Mouse (Mus musculus) midbrain, embryonic 15.5 days (tissue): ENCODE measurements around the gene Actr1a. TPM values are rescaled to one million over a fixed set of nuclear protein-coding genes. Genes with fewer than 3 reads are reported as not detected.
A peak's percentile ranks its signal among the peaks of the same experiment; 100 is the strongest.

Experiments used
- ATAC-seq: fragments of 200-750 bp; cut with Nextera tagmentation; replicated peaks from 2 replicates; pipeline ENCODE4 v1.8.0; 2017; ENCODE audit warnings: moderate TSS enrichment
- H3K27ac ChIP-seq: fragments of 300-500 bp; sonication (generic); 2 replicates; pipeline ENCODE4 v1.5.1; 2015; ENCODE audit warnings: mild to moderate bottlenecking, inconsistent platforms
- H3K27me3 ChIP-seq: fragments of 300-500 bp; sonication (generic); replicated peaks from 2 replicates; pipeline ENCODE4 v1.6.1; 2015; ENCODE audit warnings: inconsistent platforms
- H3K36me3 ChIP-seq: fragments of 300-500 bp; sonication (generic); replicated peaks from 2 replicates; pipeline ENCODE4 v1.6.1; 2015; ENCODE audit warnings: inconsistent platforms
- H3K4me1 ChIP-seq: fragments of 300-500 bp; sonication (generic); 2 replicates; pipeline ENCODE4 v1.6.1; 2015; ENCODE audit warnings: inconsistent platforms
- H3K4me2 ChIP-seq: fragments of 300-500 bp; sonication (generic); 2 replicates; pipeline ENCODE4 v1.6.1; 2015; ENCODE audit warnings: inconsistent platforms, mild to moderate bottlenecking, moderate library complexity
- H3K4me3 ChIP-seq: fragments of 300-500 bp; sonication (generic); 2 replicates; pipeline ENCODE4 v1.5.1; 2015; ENCODE audit warnings: mild to moderate bottlenecking, inconsistent platforms
- H3K9ac ChIP-seq: fragments of 300-500 bp; sonication (generic); 2 replicates; pipeline ENCODE4 v1.6.1; 2015; ENCODE audit warnings: mild to moderate bottlenecking, inconsistent platforms
- H3K9me3 ChIP-seq: fragments of 300-500 bp; sonication (generic); 2 replicates; pipeline ENCODE4 v1.6.1; 2016; ENCODE audit warnings: inconsistent platforms
- WGBS: fragments of 180-500 bp; shearing (Covaris S2); methylation state at CpG from one replicate; pipeline ENCODE4 v1.1.7; 2015; ENCODE audit warnings: mixed read lengths; 5-methylcytosine and 5-hydroxymethylcytosine counted together
- microRNA counts: library from miRNA; unstranded; fragments of <30 nt; microRNA quantifications from one replicate; lab custom pipeline; 2016
- microRNA-seq: library from miRNA; unstranded; fragments of <30 nt; microRNA quantifications from one replicate; pipeline ENCODE4, GENCODE M21; 2016
- polyA plus RNA-seq: library from polyadenylated mRNA; unstranded; fragments of >200 nt; fragmentation: Nextera tagmentation; extraction: Ambion mirVana; gene quantifications from 2 replicates; pipeline ENCODE4 v1.2.1, GENCODE M21; 2015

Actr1a gene
- polyA plus RNA-seq, 1 experiment from 2014 or later = 399 TPM

- Histone ChIP-seq H3K36me3 (peaks cover 16% of the 10 kb centered on the region; the same call in 1 of the 2 replicates), H3K9ac (peak overlapping the region; percentile 62), H3K27me3 (no peaks in the 10 kb centered on the region), H3K4me3 (peak overlapping the region; percentile 60), H3K9me3 (no peaks in the 10 kb centered on the region), H3K4me1 (peaks cover 54% of the 10 kb centered on the region), H3K27ac (peak overlapping the region; percentile 97), H3K4me2 (peak overlapping the region; percentile 93)
- peak; percentile 7 for ATAC-seq
- under 1% methylated on average over 54 of the region's 54 CpGs for WGBS
Observed at GRCm38 (mm10) chr19:46329031-46329641, 66.4 kb downstream of the Actr1a start.

DNA sequence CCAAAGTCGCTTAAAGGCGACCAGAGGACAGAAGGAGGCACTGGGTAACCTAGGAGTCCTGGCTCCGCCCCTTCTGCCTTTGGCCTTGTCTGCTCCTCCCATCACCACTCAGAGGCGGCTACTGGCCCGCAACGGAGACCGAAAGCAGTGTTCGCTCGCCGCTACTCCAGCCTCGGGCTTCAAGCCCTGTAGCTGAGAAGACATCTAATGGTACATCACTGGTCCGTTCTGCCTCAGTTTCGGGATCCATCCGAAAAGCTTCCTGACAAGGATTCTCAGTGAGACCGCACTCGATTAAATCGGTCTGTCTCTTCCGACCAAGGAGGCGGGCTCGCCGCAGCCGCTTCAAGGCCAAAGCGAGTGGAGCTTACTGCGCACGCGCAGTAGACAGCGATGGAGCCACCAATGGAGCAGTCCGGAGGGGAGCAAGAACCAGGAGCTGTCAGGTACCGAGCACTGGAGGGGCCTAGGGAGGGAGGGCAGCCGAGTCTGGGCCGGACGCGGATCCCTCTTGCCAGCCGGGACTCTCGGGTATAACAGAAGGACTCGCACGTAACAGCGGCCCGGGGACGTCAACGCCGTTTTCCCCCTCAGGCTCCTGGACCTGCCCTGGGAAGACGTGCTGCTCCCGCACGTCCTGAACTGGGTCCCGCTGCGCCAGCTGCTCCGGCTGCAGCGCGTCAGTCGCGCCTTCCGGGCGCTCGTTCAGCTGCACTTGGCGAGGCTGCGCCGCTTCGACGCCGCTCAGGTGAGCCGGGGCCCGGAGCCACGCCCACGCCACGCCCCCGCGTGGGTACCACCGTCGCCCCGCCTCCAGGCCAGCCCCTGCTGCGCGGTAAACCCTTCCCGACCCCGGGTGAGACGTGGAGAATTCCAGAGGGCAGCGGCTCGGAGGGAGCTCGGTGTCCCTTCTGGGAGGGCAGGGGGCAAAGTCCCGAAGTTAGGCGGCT, 67.2 kb downstream of the Actr1a start, which contains the start of gene Fbxl15:
Fbxl15 (plus strand) TSS at position 104 of the 950 bp plus-strand sequence.
- H3K27ac ChIP-seq = peak within 1 kb of the TSS; percentile 97
- H3K4me3 ChIP-seq = peak within 1 kb of the TSS; percentile 60
- H3K4me1 ChIP-seq = peaks cover 62% of the 10 kb centered on the region
- H3K27me3 ChIP-seq = no peaks in the 10 kb centered on the region
- H3K36me3 ChIP-seq = peaks cover 16% of the 10 kb centered on the region; the same call in 1 of the 2 replicates
- under 1% methylated on average over 81 of the region's 81 CpGs for WGBS
- peak within 1 kb of the TSS; percentile 93 for H3K4me2 ChIP-seq
- peak within 1 kb of the TSS; percentile 62 for H3K9ac ChIP-seq
- peak; percentile 88 for ATAC-seq
- no peaks in the 10 kb centered on the region for H3K9me3 ChIP-seq

GRCm38 (mm10) chr19:46327531-46328064, 68.0 kb downstream of the Actr1a start:
- H3K9ac ChIP-seq = peak overlapping the region; percentile 62
- H3K4me1 ChIP-seq = peaks cover 65% of the 10 kb centered on the region
- peak overlapping the region; percentile 60 for H3K4me3 ChIP-seq
- H3K9me3 ChIP-seq = no peaks in the 10 kb centered on the region
- H3K27me3 ChIP-seq = no peaks in the 10 kb centered on the region
- peaks cover 16% of the 10 kb centered on the region; the same call in 1 of the 2 replicates for H3K36me3 ChIP-seq
- ATAC-seq = peak; percentile 0; the same call in 1 of the 2 replicates
- 31% methylated on average over 14 of the region's 14 CpGs for WGBS
- peak overlapping the region; percentile 97 for H3K27ac ChIP-seq
- H3K4me2 ChIP-seq = peak overlapping the region; percentile 93

MicroRNAs encoded within 50 kb of the gene (microRNA counts, 519-probe panel; counts per million panel counts)
- 2,382 counts per million, percentile 42 among the panel's probes with 10 or more counts for microRNA mmu-miR-146b (lab: Ali Mortazavi, UCI)

Small RNA genes within 50 kb of the gene (microRNA-seq; reads per million reads assigned to microRNA genes)
- gene Mir146b = 2.6 reads per million, percentile 11 among the genes with 10 or more reads in this experiment

Other genes starting within 250 kb of the Actr1a start
- gene Pitx3, start 247.4 kb downstream of the Actr1a start, polyA plus RNA-seq = 4.5 and 6.2 TPM in 2 replicates
- gene Gbf1, start 243.2 kb downstream of the Actr1a start, polyA plus RNA-seq = 79.0 and 83.0 TPM in 2 replicates
- 2.3 and 2.7 TPM in 2 replicates for gene Nfkb2, start 91.4 kb downstream of the Actr1a start, polyA plus RNA-seq
- 146 and 148 TPM in 2 replicates for gene Psd, start 68.6 kb downstream of the Actr1a start, polyA plus RNA-seq
- 48.2 and 54.8 TPM in 2 replicates for gene Fbxl15, start 67.6 kb downstream of the Actr1a start, polyA plus RNA-seq
- gene Cuedc2, start 57.0 kb downstream of the Actr1a start, polyA plus RNA-seq = 340 and 347 TPM in 2 replicates
- gene Mfsd13a, start 54.6 kb downstream of the Actr1a start, polyA plus RNA-seq = 11.1 and 11.7 TPM in 2 replicates
- gene 2310034G01Rik, start 45.4 kb downstream of the Actr1a start, polyA plus RNA-seq = 2.0 and 2.8 TPM in 2 replicates
- 24.2 and 24.4 TPM in 2 replicates for gene Sufu, start 1.1 kb upstream of the Actr1a start, polyA plus RNA-seq
- 29.9 and 30.5 TPM in 2 replicates for gene Trim8, start 106.0 kb upstream of the Actr1a start, polyA plus RNA-seq
- gene Arl3, start 177.4 kb upstream of the Actr1a start, polyA plus RNA-seq = 209 and 210 TPM in 2 replicates
- 10.5 and 11.7 TPM in 2 replicates for gene Sfxn2, start 177.6 kb upstream of the Actr1a start, polyA plus RNA-seq
- 41.1 and 42.6 TPM in 2 replicates for gene Wbp1l, start 203.3 kb upstream of the Actr1a start, polyA plus RNA-seq